Mouse (Mus musculus): ENCODE measurements at regions not wholly inside any gene's neighbourhood (a gene's known extent, or its start where the extent isn't known, plus 50 kb on each side); places are given as distances from the start of the nearest gene placed in this dataset.

- H3K36me3 ChIP-seq (ENCODE audit: control insufficient read depth, insufficient read depth, low read length): no peaks in the 10 kb centered on the region
- H3K27ac ChIP-seq (ENCODE audit: low read depth, low read length): no peak overlapping the region
- H3K4me3 ChIP-seq (ENCODE audit: low read depth, low read length): no peak overlapping the region
- H3K9me3 ChIP-seq (ENCODE audit: control insufficient read depth, low read length): no peaks in the 10 kb centered on the region
- H3K4me1 ChIP-seq (ENCODE audit: control insufficient read depth, insufficient read depth, low read length): no peaks in the 10 kb centered on the region
- ATAC-seq (ENCODE audit: low read depth): no peak
- 74% methylated on average over 1 of the region's 1 CpGs for WGBS
- no peaks in the 10 kb centered on the region for H3K27me3 ChIP-seq (ENCODE audit: control insufficient read depth, insufficient read depth, low read length)
- no peak overlapping the region for H3K9ac ChIP-seq (replicated peaks; ENCODE audit: low read depth, low read length)
- H3K4me2 ChIP-seq (ENCODE audit: low read depth, low read length): no peak overlapping the region
Observed at GRCm38 (mm10) chr15:16541226-16541625, 187.3 kb upstream of the Cdh9 start.

- 87% methylated on average over 2 of the region's 2 CpGs for WGBS
- Histone ChIP-seq H3K36me3 (ENCODE audit: control insufficient read depth, insufficient read depth, low read length) (no peaks in the 10 kb centered on the region), H3K9ac (replicated peaks; ENCODE audit: low read depth, low read length) (no peak overlapping the region), H3K4me1 (ENCODE audit: control insufficient read depth, insufficient read depth, low read length) (no peaks in the 10 kb centered on the region), H3K27me3 (ENCODE audit: control insufficient read depth, insufficient read depth, low read length) (no peaks in the 10 kb centered on the region), H3K4me2 (ENCODE audit: low read depth, low read length) (no peak overlapping the region), H3K27ac (ENCODE audit: low read depth, low read length) (no peak overlapping the region), H3K9me3 (ENCODE audit: control insufficient read depth, low read length) (no peaks in the 10 kb centered on the region), H3K4me3 (ENCODE audit: low read depth, low read length) (no peak overlapping the region)
- ATAC-seq (ENCODE audit: low read depth): no peak
Observed at GRCm38 (mm10) chr15:16555173-16555572, 173.4 kb upstream of the Cdh9 start.

GRCm38 (mm10) chr15:16556338-16556737 is 172.2 kb upstream of the Cdh9 start:
- H3K27me3 ChIP-seq (ENCODE audit: control insufficient read depth, insufficient read depth, low read length): no peaks in the 10 kb centered on the region
- no peaks in the 10 kb centered on the region for H3K4me1 ChIP-seq (ENCODE audit: control insufficient read depth, insufficient read depth, low read length)
- no peak overlapping the region for H3K4me2 ChIP-seq (ENCODE audit: low read depth, low read length)
- H3K9me3 ChIP-seq (ENCODE audit: control insufficient read depth, low read length): no peaks in the 10 kb centered on the region
- no peaks in the 10 kb centered on the region for H3K36me3 ChIP-seq (ENCODE audit: control insufficient read depth, insufficient read depth, low read length)
- ATAC-seq (ENCODE audit: low read depth): no peak
- no peak overlapping the region for H3K9ac ChIP-seq (replicated peaks; ENCODE audit: low read depth, low read length)
- 84% methylated on average over 9 of the region's 9 CpGs for WGBS
- H3K27ac ChIP-seq (ENCODE audit: low read depth, low read length): no peak overlapping the region
- H3K4me3 ChIP-seq (ENCODE audit: low read depth, low read length): no peak overlapping the region

- no peaks in the 10 kb centered on the region for H3K9me3 ChIP-seq (ENCODE audit: control insufficient read depth, low read length)
- H3K9ac ChIP-seq (replicated peaks; ENCODE audit: low read depth, low read length): no peak overlapping the region
- H3K4me3 ChIP-seq (ENCODE audit: low read depth, low read length): no peak overlapping the region
- no peaks in the 10 kb centered on the region for H3K4me1 ChIP-seq (ENCODE audit: control insufficient read depth, insufficient read depth, low read length)
- no peaks in the 10 kb centered on the region for H3K27me3 ChIP-seq (ENCODE audit: control insufficient read depth, insufficient read depth, low read length)
- no peak for ATAC-seq (ENCODE audit: low read depth)
- WGBS: 81% methylated on average over 4 of the region's 4 CpGs
- H3K36me3 ChIP-seq (ENCODE audit: control insufficient read depth, insufficient read depth, low read length): no peaks in the 10 kb centered on the region
- no peak overlapping the region for H3K4me2 ChIP-seq (ENCODE audit: low read depth, low read length)
- H3K27ac ChIP-seq (ENCODE audit: low read depth, low read length): no peak overlapping the region
Observed at GRCm38 (mm10) chr15:16566155-16566732, 162.3 kb upstream of the Cdh9 start.

DNA sequence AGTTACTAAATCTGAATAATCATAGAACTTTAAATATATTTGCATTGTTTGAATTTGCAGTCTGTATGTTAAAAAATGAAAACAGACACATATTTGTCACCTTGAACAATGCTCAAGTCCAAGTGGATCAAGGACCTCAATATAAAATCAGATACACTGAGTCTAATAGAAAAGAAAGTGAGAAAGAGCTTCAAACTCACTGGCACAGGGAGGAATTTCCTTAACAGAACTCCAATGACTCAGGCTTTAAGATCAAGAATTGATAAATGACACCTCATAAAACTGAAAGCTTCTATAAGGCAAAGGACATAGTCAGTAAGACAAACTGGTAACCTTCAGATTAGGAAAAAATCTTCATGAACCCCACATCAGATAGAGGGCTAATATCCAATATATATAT is 161.8 kb upstream of the Cdh9 start:
- Histone ChIP-seq H3K4me3 (ENCODE audit: low read depth, low read length) (no peak overlapping the region), H3K4me2 (ENCODE audit: low read depth, low read length) (no peak overlapping the region), H3K36me3 (ENCODE audit: control insufficient read depth, insufficient read depth, low read length) (no peaks in the 10 kb centered on the region), H3K4me1 (ENCODE audit: control insufficient read depth, insufficient read depth, low read length) (no peaks in the 10 kb centered on the region), H3K9me3 (ENCODE audit: control insufficient read depth, low read length) (no peaks in the 10 kb centered on the region), H3K27me3 (ENCODE audit: control insufficient read depth, insufficient read depth, low read length) (no peaks in the 10 kb centered on the region), H3K9ac (replicated peaks; ENCODE audit: low read depth, low read length) (no peak overlapping the region), H3K27ac (ENCODE audit: low read depth, low read length) (no peak overlapping the region)
- no peak for ATAC-seq (ENCODE audit: low read depth)

DNA sequence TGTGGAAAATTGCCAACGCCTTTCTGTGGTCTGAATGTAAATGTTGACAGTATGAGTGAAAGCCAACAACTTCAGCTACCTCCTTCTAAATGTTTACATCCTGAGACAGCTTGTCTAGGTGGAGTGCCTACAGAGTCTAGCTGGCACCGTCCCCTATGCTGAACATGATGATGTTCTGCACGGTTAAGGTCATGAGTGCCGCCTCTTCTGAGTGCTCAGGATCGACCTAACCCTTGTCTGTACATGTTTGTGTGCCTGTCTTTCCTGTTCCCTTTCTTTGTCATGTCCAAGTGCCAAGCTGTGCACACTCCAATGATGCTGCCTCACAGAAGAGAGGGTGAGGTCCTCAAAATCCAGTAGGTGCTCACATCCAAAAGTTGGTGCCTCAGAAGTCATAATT is 111.7 kb upstream of the Cdh9 start:
- no peak overlapping the region for H3K4me2 ChIP-seq (ENCODE audit: low read depth, low read length)
- no peaks in the 10 kb centered on the region for H3K27me3 ChIP-seq (ENCODE audit: control insufficient read depth, insufficient read depth, low read length)
- H3K4me1 ChIP-seq (ENCODE audit: control insufficient read depth, insufficient read depth, low read length): no peaks in the 10 kb centered on the region
- no peaks in the 10 kb centered on the region for H3K9me3 ChIP-seq (ENCODE audit: control insufficient read depth, low read length)
- H3K9ac ChIP-seq (replicated peaks; ENCODE audit: low read depth, low read length): no peak overlapping the region
- H3K27ac ChIP-seq (ENCODE audit: low read depth, low read length): no peak overlapping the region
- 78% methylated on average over 5 of the region's 5 CpGs for WGBS
- no peak overlapping the region for H3K4me3 ChIP-seq (ENCODE audit: low read depth, low read length)
- no peaks in the 10 kb centered on the region for H3K36me3 ChIP-seq (ENCODE audit: control insufficient read depth, insufficient read depth, low read length)
- ATAC-seq (ENCODE audit: low read depth): peak; percentile 60; the same call in 1 of the 2 replicates

DNA sequence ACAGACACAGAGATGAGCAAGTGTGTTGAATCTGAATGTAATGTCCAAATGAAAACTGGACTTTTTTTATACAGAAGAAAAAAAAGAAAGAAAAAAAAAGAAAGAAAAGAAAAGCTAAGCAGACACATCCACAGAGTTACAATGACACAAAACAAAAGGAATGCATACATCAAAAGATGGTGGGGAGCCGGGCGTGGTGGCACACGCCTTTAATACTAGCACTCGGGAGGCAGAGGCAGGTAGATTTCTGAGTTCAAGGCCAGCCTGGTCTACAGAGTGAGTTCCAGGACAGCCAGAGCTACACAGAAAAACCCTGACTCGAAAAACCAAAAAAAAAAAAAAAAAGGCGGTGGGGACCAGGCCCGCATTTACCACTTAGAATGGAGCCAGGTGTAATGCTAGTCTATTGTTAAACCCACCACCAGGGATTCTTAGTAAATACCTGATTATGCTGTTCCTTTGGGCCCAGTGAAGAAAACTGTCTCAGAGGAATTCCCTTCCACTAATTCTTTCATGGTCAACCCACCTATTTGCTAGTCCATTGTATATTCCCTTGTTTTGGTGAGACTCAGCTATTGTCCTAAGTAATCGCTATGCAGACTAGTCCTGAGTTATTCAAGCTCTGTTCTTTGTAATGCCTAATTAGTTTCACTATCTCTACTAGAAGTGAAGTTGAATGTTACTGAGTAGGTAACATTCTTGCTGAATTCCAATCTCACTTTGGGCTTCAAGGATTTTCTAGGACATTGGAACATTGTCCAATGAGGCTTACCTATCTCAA is 99.0 kb upstream of the Cdh9 start:
- 98% methylated on average over 8 of the region's 8 CpGs for WGBS
- Histone ChIP-seq H3K9ac (replicated peaks; ENCODE audit: low read depth, low read length) (no peak overlapping the region), H3K27me3 (ENCODE audit: control insufficient read depth, insufficient read depth, low read length) (no peaks in the 10 kb centered on the region), H3K36me3 (ENCODE audit: control insufficient read depth, insufficient read depth, low read length) (no peaks in the 10 kb centered on the region), H3K27ac (ENCODE audit: low read depth, low read length) (no peak overlapping the region), H3K4me3 (ENCODE audit: low read depth, low read length) (no peak overlapping the region), H3K9me3 (ENCODE audit: control insufficient read depth, low read length) (no peaks in the 10 kb centered on the region), H3K4me1 (ENCODE audit: control insufficient read depth, insufficient read depth, low read length) (no peaks in the 10 kb centered on the region), H3K4me2 (ENCODE audit: low read depth, low read length) (no peak overlapping the region)
- ATAC-seq (ENCODE audit: low read depth): no peak

DNA sequence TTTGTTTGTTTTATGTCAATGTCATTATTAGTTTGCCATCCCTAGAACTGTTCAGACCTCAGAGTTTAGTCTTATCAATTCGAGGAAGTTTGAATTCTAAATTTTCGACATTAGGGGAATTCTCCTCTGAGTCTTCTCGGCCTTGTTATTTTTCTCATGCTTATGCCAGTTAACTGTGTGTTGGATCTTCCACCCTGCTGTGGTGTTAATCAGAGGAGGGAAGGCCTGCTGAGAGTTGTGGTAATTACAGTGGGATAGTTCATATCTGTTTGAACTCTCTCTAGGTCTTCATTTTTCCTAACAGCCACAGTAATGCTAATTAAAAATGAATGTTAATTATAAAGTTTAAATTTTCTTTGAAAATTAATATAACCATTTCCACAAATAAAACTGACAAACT is 88.9 kb upstream of the Cdh9 start:
- Histone ChIP-seq H3K27ac (ENCODE audit: low read depth, low read length) (no peak overlapping the region), H3K36me3 (ENCODE audit: control insufficient read depth, insufficient read depth, low read length) (no peaks in the 10 kb centered on the region), H3K4me3 (ENCODE audit: low read depth, low read length) (no peak overlapping the region), H3K27me3 (ENCODE audit: control insufficient read depth, insufficient read depth, low read length) (no peaks in the 10 kb centered on the region), H3K4me1 (ENCODE audit: control insufficient read depth, insufficient read depth, low read length) (no peaks in the 10 kb centered on the region), H3K9ac (replicated peaks; ENCODE audit: low read depth, low read length) (no peak overlapping the region), H3K9me3 (ENCODE audit: control insufficient read depth, low read length) (no peaks in the 10 kb centered on the region), H3K4me2 (ENCODE audit: low read depth, low read length) (no peak overlapping the region)
- WGBS: 49% methylated on average over 3 of the region's 3 CpGs
- no peak for ATAC-seq (ENCODE audit: low read depth)

- Histone ChIP-seq H3K27ac (ENCODE audit: low read depth, low read length) (no peak overlapping the region), H3K27me3 (ENCODE audit: control insufficient read depth, insufficient read depth, low read length) (no peaks in the 10 kb centered on the region), H3K36me3 (ENCODE audit: control insufficient read depth, insufficient read depth, low read length) (no peaks in the 10 kb centered on the region), H3K9me3 (ENCODE audit: control insufficient read depth, low read length) (no peaks in the 10 kb centered on the region), H3K4me1 (ENCODE audit: control insufficient read depth, insufficient read depth, low read length) (no peaks in the 10 kb centered on the region), H3K9ac (replicated peaks; ENCODE audit: low read depth, low read length) (no peak overlapping the region), H3K4me3 (ENCODE audit: low read depth, low read length) (no peak overlapping the region), H3K4me2 (ENCODE audit: low read depth, low read length) (no peak overlapping the region)
- 49% methylated on average over 3 of the region's 3 CpGs for WGBS
- ATAC-seq (ENCODE audit: low read depth): peak; percentile 68; the same call in 1 of the 2 replicates
Observed at GRCm38 (mm10) chr15:16652934-16653669, 75.5 kb upstream of the Cdh9 start.
